Mouse (Mus musculus) left cerebral cortex, adult 2 months (tissue): ENCODE data around the gene Fam160a1. TPM values are rescaled to one million over a fixed set of nuclear protein-coding genes. Genes with fewer than 3 reads are reported as not detected.

ENCODE experiments used
- DNase-seq, 2 experiments: peaks; one replicate each; pipeline ENCODE4 v3.0.0; 2021 to 2022; ENCODE audit warnings: low spot score in 2 of 2, mixed read lengths in 1 of 2; ENCODE audit errors: extremely low spot score in 1 of 2
- H3K27ac ChIP-seq: fragments of 200-600 bp; 2 replicates; pipeline ENCODE4 v1.8.1; 2022
- H3K4me3 ChIP-seq: fragments of 200-600 bp; 2 replicates; pipeline ENCODE4 v1.8.1; 2022
- CTCF ChIP-seq: fragments of 200-600 bp; IDR thresholded peaks from 2 replicates; pipeline ENCODE4 v1.8.1; 2022; ENCODE audit warnings: antibody characterized with exemption, mild to moderate bottlenecking, moderate library complexity
- intact Hi-C: fragments of 180-260 bp; cut with DNase I; formaldehyde crosslinking; loops from one replicate; pipeline ENCODE4 v1.15.1; 2025
- total RNA-seq, 2 experiments: library from RNA; stranded (reverse); gene quantifications; 2 replicates each; pipeline ENCODE4 v1.2.3; 2021

The Fam160a1 gene
- total RNA-seq, 2 experiments from 2014 or later = 3.2 to 5.6 TPM

DNA sequence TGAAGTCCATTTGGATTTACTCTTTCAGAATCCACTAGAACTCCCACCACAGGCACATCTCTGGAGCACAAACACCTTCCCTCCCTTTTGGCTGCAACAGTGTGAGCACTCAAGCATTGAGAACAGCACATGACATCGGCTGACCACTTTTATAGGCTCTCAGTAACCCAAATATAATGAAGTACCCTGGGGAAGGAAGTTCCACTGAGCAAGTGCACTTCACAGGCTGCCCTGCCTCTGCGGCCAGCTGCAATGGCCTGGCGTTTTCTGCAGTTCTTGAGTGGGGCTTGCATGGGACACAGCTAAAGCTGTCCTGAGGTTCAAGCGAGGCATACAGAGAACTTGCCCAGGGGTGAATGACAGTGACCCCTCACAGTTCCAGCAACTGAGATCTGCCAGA lies 126.0 kb downstream of the Fam160a1 start:
- intact Hi-C loops = no loop called here
- no peak for TF ChIP-seq CTCF
- DNase-seq = no peak
- Histone ChIP-seq H3K4me3 (no peak overlapping the region), H3K27ac (no peak overlapping the region)

DNA sequence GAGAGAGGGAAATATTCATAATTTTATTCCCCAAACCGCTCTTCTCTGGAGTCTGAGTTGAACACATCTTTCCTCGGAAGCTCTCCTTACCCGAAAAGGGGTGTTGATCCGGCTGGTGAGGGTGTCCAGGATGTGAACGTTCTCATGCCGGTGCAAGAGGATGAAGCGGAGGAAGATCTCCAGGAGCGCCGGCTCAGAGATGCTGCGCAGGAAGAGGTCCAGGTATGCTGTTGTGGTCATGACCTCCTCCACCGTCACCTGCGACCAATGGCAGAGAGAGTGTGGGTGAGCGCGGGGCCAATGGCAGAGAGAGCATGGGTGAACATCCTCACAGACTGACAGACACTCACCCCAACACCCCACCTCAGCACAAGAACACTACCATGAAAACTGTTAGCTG lies 128.8 kb downstream of the Fam160a1 start:
- no peak overlapping the region for H3K27ac ChIP-seq
- H3K4me3 ChIP-seq = no peak overlapping the region
- no peak for TF ChIP-seq CTCF
- intact Hi-C loops = no loop called here
- no peak for DNase-seq

DNA sequence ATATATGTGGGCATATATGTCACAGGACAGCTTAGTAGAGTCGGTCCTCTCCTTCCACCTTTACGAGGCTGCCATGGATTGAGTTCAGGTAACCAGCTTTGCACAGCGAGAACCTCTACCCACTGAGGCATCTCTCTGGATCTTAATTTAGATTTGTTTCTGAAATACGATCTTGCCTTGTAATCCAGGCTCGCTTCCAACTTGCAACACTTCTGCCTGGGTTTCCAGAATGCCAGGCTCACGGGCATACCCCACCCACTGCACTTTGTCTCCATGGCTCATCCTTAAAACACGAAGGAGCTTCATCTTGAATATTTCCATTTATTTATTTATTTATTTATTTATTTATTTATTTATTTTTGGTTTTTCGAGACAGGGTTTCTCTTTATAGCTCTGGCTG lies 131.8 kb downstream of the Fam160a1 start:
- Histone ChIP-seq H3K27ac (no peak overlapping the region; the same call in 1 of the 2 replicates), H3K4me3 (no peak overlapping the region)
- intact Hi-C loops = no loop called here
- TF ChIP-seq CTCF = no peak
- DNase-seq = no peak

GRCm38 (mm10) chr3:85683618-85684017 lies 133.5 kb downstream of the Fam160a1 start:
- no peak for TF ChIP-seq CTCF
- H3K27ac ChIP-seq = peak overlapping the region; percentile 54
- intact Hi-C loops = no loop called here
- H3K4me3 ChIP-seq = no peak overlapping the region; the same call in 1 of the 2 replicates
- DNase-seq = no peak

- TF ChIP-seq CTCF = no peak
- DNase-seq = no peak
- no peak overlapping the region for H3K4me3 ChIP-seq
- no peak overlapping the region for H3K27ac ChIP-seq
- intact Hi-C loops = no loop called here
These were observed 136.0 kb downstream of the Fam160a1 start for GRCm38 (mm10) chr3:85681136-85681535.

DNA sequence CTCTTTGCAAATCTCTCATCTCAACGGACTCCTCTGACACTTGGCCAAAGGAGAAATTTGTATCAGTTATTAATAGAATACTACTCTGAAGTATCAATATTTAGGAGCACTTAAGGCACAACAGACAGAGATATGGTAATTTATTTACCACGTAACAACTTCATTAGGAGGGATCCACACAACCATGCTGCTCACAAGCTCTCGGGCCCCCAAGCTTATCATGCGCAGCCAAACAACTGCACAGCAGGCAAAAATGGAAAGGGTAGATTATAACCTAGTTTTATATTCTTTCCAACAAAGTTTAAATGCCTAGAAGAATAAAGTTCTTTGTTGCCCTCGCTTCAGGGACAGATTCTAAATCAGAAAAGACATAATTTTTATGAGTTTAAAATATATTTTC lies 137.1 kb downstream of the Fam160a1 start:
- intact Hi-C loops = no loop called here
- no peak for TF ChIP-seq CTCF
- Histone ChIP-seq H3K27ac (no peak overlapping the region), H3K4me3 (no peak overlapping the region)
- no peak for DNase-seq

DNA sequence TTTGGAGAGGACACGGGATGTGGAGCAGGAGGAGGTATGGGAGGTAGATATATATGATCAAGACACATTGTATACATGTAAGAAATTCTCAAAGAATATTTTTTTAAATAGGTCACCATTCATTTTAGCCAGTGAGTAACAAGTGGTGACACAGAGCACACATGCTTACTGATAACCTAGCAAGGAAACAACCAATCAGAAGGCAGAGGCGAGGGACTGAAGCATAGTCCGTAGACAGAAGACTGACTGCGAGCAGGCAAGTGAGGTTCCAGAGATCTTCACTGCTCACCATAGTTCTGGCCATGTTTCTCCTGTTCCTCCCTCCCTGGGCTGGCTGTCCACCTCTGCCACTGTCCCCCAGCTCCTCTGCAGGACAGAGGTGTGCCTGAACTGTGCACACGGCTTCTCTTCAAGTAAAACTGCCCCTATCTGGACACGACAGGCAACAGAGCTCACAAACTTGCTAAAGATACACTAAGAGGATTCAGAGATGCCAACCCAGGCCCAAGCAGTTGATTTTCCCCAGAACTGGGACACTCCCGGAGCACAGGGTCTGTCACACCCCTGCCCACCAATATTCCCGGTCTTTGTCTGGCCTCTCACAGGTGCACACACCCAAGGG lies 137.7 kb downstream of the Fam160a1 start:
- intact Hi-C loops = no loop called here
- no peak for TF ChIP-seq CTCF
- no peak overlapping the region for H3K27ac ChIP-seq
- H3K4me3 ChIP-seq = no peak overlapping the region
- no peak for DNase-seq

GRCm38 (mm10) chr3:85677952-85678351 lies 139.1 kb downstream of the Fam160a1 start:
- Histone ChIP-seq H3K27ac (peak overlapping the region; percentile 70), H3K4me3 (no peak overlapping the region)
- no peak for DNase-seq
- intact Hi-C loops = no loop called here
- no peak for TF ChIP-seq CTCF

GRCm38 (mm10) chr3:85677133-85677532 lies 140.0 kb downstream of the Fam160a1 start:
- intact Hi-C loops = no loop called here
- peak overlapping the region; percentile 70 for H3K27ac ChIP-seq
- no peak for TF ChIP-seq CTCF
- H3K4me3 ChIP-seq = no peak overlapping the region
- no peak for DNase-seq

DNA sequence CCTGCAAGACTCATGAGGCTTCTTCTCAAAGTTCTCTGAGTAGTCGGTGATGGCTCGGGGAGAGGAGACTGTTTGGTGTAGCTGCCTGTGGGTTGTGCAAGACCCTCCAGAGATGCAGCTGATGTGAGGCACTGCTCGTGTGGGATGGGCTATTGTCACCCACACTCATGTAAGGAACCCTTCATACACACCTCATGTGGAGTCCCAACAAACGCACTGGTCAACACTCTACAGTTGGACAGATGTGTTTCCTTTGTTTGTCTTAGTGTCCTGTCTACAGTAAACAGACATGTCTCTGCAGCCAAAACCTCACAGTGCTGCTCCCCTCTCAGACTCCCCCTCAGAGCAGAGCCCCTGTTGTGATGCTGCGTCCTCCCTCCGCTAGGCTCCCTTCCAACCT lies 147.2 kb downstream of the Fam160a1 start:
- DNase-seq = no peak
- Histone ChIP-seq H3K4me3 (no peak overlapping the region), H3K27ac (no peak overlapping the region)
- intact Hi-C loops = loop anchor here (10.0 kb wide), 2 partner anchors 305 to 645 kb away; no protein-coding TSS in a partner anchor
- TF ChIP-seq CTCF = no peak

DNA sequence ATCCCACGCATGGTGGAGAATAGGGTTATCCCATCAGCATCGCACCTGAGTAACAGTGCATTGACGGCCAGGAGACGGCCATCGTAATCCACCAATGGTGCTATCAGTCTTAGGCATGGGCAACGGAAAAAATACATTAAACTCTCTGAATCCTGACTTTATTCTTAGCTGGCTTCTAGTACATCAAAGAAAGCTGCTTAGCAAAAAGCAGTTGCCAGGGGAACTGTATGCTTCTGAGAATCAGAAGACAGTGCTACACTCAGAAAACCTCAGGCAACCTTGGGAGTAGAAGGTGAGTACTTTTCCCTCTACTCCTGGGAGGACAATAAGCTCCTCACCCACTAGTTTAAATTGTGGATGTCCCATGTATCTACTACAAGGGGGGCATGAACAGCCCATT lies 149.4 kb downstream of the Fam160a1 start:
- no peak for DNase-seq
- intact Hi-C loops = loop anchor here (10.0 kb wide), 2 partner anchors 303 to 643 kb away; no protein-coding TSS in a partner anchor
- TF ChIP-seq CTCF = no peak
- Histone ChIP-seq H3K27ac (peak overlapping the region; percentile 92), H3K4me3 (no peak overlapping the region)

- intact Hi-C loops = loop anchor here (10.0 kb wide), 2 partner anchors 302 to 642 kb away; no protein-coding TSS in a partner anchor
- H3K27ac ChIP-seq = peak overlapping the region; percentile 92
- TF ChIP-seq CTCF = no peak
- no peak for DNase-seq
- no peak overlapping the region for H3K4me3 ChIP-seq
These were observed 150.4 kb downstream of the Fam160a1 start for GRCm38 (mm10) chr3:85666736-85667135.

DNA sequence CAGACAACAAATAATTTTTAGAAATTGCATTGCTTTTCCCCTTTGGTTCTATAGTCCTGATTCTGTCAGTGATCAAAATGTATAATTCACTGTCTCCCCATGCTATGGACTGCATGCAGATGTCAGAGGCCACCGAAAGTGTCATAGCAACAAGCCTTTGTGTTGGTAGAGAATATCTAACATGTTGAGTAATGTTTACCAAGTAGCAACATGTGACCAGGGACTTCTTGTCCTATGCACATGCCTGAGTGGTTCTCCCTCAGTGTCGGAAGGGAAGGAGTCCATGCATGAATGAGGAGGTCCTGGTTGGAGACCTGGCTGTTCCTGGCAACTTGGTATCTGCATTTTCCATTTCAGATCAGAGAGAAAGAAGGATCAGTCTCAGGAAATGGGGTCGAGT lies 150.9 kb downstream of the Fam160a1 start:
- H3K4me3 ChIP-seq = no peak overlapping the region
- peak overlapping the region; percentile 92 for H3K27ac ChIP-seq
- DNase-seq = no peak
- intact Hi-C loops = loop anchor here (10.0 kb wide), 2 partner anchors 301 to 641 kb away; no protein-coding TSS in a partner anchor
- no peak for TF ChIP-seq CTCF
